Mouse (Mus musculus): ENCODE measurements around the gene Pecam1. TPM values are rescaled to one million over a fixed set of nuclear protein-coding genes. Genes with fewer than 3 reads are reported as not detected.
"Not testable (repeated sequence)": the region's sequence is repeated elsewhere in the genome, so short reads cannot be mapped to it uniquely, and the experiment has no call there.

Gene Pecam1
- polyA plus RNA-seq, 1 experiment from 2014 or later = 14.8 TPM

DNA sequence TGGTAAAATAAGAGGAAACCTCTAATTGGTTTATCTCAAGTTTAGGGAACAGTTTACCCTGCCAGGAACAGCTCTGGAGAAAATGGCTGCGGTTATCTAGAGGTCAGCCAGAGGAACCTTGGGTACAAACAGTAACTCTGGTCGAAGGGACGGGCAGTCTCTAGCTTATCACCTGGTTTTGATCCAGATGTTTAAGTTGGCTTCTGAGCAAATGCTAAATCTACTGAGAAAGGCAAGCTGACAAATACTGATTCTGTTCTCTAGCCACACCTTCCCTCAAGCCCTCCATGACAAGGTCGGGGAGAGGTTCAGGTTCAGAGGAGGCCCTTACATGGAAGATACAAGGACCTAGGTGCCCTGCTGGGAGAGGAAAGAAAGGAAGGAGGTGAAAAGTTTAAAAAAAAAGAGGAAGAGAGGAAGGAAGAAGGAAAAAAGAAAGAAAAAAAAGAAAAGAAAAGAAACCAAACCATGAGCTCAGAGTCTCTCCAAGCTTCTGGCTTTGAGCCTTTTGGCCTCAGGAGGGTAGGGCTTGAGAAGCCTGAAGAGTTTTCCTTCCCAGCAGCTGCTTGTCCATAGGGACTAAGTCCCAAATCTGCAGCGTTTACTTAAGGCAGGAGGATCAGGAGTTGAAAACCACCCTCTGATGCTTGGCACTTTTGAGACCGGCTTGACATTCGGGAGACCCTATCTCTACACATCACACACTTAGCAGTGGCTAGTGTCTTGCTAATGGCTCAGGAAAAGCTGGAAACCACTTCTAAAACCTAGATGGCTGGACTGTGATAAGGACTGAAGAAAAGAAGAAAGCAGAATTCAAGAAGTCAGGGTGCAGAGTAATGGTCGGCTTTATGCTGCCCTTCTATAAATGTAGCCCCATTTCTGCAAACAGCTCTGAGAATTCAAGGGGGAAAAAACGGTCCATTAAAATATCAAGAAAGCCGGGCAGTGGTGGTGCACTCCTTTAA lies 21.7 kb downstream of the Pecam1 start:
- DNase-seq (no peak), ATAC-seq (ENCODE audit: low FRiP score, low TSS enrichment) (no peak)
- Histone ChIP-seq H3K9me3 (ENCODE audit: control insufficient read depth, low read length) (no peaks in the 10 kb centered on the region), H3K4me1 (ENCODE audit: control insufficient read depth, insufficient read depth, low read length) (no peaks in the 10 kb centered on the region), H3K27me3 (ENCODE audit: control insufficient read depth, insufficient read depth, low read length) (no peaks in the 10 kb centered on the region), H3K9ac (replicated peaks; ENCODE audit: low read length) (no peak overlapping the region), H3K36me3 (ENCODE audit: control insufficient read depth, insufficient read depth, low read length) (no peaks in the 10 kb centered on the region), H3K4me2 (ENCODE audit: low read length) (no peak overlapping the region), H3K4me3 (replicated peaks; ENCODE audit: low read depth, low read length) (no peak overlapping the region), H3K27ac (replicated peaks; ENCODE audit: low read depth, low read length) (no peak overlapping the region)
- WGBS = 86% methylated on average over 10 of the region's 10 CpGs

GRCm38 (mm10) chr11:106727967-106728366 lies 22.5 kb downstream of the Pecam1 start:
- peak; percentile 45 for DNase-seq
- WGBS = 35% methylated on average over 5 of the region's 5 CpGs
- no peak for ATAC-seq (ENCODE audit: low FRiP score, low TSS enrichment)

GRCm38 (mm10) chr11:106724916-106725235 lies 25.6 kb downstream of the Pecam1 start:
- H3K27ac ChIP-seq (replicated peaks; ENCODE audit: low read depth, low read length); H3K36me3 ChIP-seq (ENCODE audit: control insufficient read depth, insufficient read depth, low read length); H3K4me2 ChIP-seq (ENCODE audit: low read length); H3K27me3 ChIP-seq (ENCODE audit: control insufficient read depth, insufficient read depth, low read length); H3K4me1 ChIP-seq (ENCODE audit: control insufficient read depth, insufficient read depth, low read length); H3K9me3 ChIP-seq (ENCODE audit: control insufficient read depth, low read length); DNase-seq; H3K4me3 ChIP-seq (replicated peaks; ENCODE audit: low read depth, low read length); ATAC-seq (ENCODE audit: low FRiP score, low TSS enrichment); H3K9ac ChIP-seq (replicated peaks; ENCODE audit: low read length): not testable (repeated sequence)
- 96% methylated on average over 9 of the region's 9 CpGs for WGBS

More at GRCm38 (mm10) chr11:106727967-106728366, 22.5 kb downstream of the Pecam1 start:
- Histone ChIP-seq H3K4me3 (replicated peaks; ENCODE audit: low read depth, low read length) (no peak overlapping the region), H3K4me2 (ENCODE audit: low read length) (no peak overlapping the region), H3K4me1 (ENCODE audit: control insufficient read depth, insufficient read depth, low read length) (no peaks in the 10 kb centered on the region), H3K9ac (replicated peaks; ENCODE audit: low read length) (no peak overlapping the region), H3K27me3 (ENCODE audit: control insufficient read depth, insufficient read depth, low read length) (no peaks in the 10 kb centered on the region), H3K9me3 (ENCODE audit: control insufficient read depth, low read length) (no peaks in the 10 kb centered on the region), H3K27ac (replicated peaks; ENCODE audit: low read depth, low read length) (no peak overlapping the region), H3K36me3 (ENCODE audit: control insufficient read depth, insufficient read depth, low read length) (no peaks in the 10 kb centered on the region)

DNA sequence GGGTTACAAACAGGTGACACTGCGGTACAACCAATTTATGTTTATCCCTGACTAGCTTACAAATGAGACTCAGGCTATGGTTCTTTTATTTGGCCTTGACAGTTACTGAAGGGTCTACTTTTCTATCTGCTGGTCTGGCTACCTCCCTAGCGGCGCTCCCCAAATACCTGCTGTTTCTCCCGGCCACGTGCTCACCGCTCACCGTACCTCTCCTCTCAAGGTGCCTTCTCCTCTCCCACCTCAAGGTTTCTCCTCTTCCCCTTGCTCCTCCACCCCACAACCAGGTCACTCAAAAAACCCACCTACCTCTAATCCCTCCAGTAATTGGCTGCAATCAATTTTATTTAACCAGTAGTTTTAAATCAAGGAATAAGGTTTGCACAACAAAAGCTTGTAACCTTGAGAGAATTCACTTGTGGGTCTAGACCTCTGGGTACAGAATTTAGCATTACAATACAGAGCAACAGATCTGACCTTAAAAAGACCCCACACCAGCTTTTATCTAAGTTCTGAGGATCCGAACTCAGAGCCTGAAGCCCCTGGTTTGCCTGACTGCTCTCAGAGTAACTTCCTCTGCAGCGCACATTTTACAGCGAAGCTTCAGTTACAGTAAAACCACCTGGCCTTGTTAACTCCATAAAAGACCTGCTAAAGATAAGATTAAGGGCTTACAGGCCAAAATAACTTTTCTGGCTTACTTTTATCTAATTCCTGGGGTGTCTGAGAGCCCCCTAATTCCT lies 26.1 kb downstream of the Pecam1 start:
- 88% methylated on average over 10 of the region's 10 CpGs for WGBS
- H3K4me2 ChIP-seq (ENCODE audit: low read length) = no peak overlapping the region
- H3K9ac ChIP-seq (replicated peaks; ENCODE audit: low read length) = no peak overlapping the region
- H3K4me1 ChIP-seq (ENCODE audit: control insufficient read depth, insufficient read depth, low read length) = no peaks in the 10 kb centered on the region
- no peak overlapping the region for H3K27ac ChIP-seq (replicated peaks; ENCODE audit: low read depth, low read length)
- H3K27me3 ChIP-seq (ENCODE audit: control insufficient read depth, insufficient read depth, low read length) = no peaks in the 10 kb centered on the region
- ATAC-seq (ENCODE audit: low FRiP score, low TSS enrichment) (no peak), DNase-seq (no peak)
- H3K4me3 ChIP-seq (replicated peaks; ENCODE audit: low read depth, low read length) = no peak overlapping the region
- H3K36me3 ChIP-seq (ENCODE audit: control insufficient read depth, insufficient read depth, low read length) = no peaks in the 10 kb centered on the region
- no peaks in the 10 kb centered on the region for H3K9me3 ChIP-seq (ENCODE audit: control insufficient read depth, low read length)

- WGBS = 74% methylated on average over 15 of the region's 15 CpGs
- Histone ChIP-seq H3K27ac (replicated peaks; ENCODE audit: low read depth, low read length) (no peak overlapping the region), H3K36me3 (ENCODE audit: control insufficient read depth, insufficient read depth, low read length) (no peaks in the 10 kb centered on the region), H3K4me1 (ENCODE audit: control insufficient read depth, insufficient read depth, low read length) (no peaks in the 10 kb centered on the region), H3K9ac (replicated peaks; ENCODE audit: low read length) (no peak overlapping the region), H3K4me2 (ENCODE audit: low read length) (no peak overlapping the region), H3K4me3 (replicated peaks; ENCODE audit: low read depth, low read length) (no peak overlapping the region), H3K9me3 (ENCODE audit: control insufficient read depth, low read length) (no peaks in the 10 kb centered on the region), H3K27me3 (ENCODE audit: control insufficient read depth, insufficient read depth, low read length) (no peaks in the 10 kb centered on the region)
- DNase-seq (peak; percentile 51), ATAC-seq (ENCODE audit: low FRiP score, low TSS enrichment) (no peak)
Measured at GRCm38 (mm10) chr11:106723611-106724125, 26.8 kb downstream of the Pecam1 start.

DNA sequence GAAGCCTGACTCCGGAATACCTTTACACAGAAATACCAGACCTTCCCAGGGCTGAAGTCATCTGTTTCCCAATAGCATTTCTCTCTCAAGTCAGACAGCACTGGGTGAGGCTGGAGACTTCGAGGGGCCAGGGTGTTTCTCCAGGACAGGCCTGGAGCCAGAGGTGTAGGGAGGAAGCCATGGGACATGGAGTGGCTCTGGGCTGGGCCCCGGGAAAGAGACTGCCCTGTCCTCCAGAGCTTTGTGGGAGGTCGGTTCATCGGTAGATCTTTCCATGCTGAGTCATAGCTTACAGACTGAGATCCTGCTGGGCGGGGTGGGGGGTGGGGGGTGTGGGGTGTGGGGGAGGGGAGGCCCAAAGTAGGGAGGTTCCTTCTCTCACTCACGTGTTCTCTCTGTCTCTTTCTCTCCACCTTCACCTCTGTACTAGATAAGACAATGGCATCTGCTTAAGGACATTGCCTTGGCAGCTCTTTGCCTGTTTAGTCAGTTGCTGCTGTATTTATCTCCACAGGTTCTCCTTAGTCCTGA lies 27.5 kb downstream of the Pecam1 start:
- DNase-seq (no peak), ATAC-seq (ENCODE audit: low FRiP score, low TSS enrichment) (no peak)
- no peaks in the 10 kb centered on the region for H3K27me3 ChIP-seq (ENCODE audit: control insufficient read depth, insufficient read depth, low read length)
- no peaks in the 10 kb centered on the region for H3K4me1 ChIP-seq (ENCODE audit: control insufficient read depth, insufficient read depth, low read length)
- no peak overlapping the region for H3K4me3 ChIP-seq (replicated peaks; ENCODE audit: low read depth, low read length)
- H3K9ac ChIP-seq (replicated peaks; ENCODE audit: low read length) = no peak overlapping the region
- no peak overlapping the region for H3K27ac ChIP-seq (replicated peaks; ENCODE audit: low read depth, low read length)
- no peaks in the 10 kb centered on the region for H3K36me3 ChIP-seq (ENCODE audit: control insufficient read depth, insufficient read depth, low read length)
- no peak overlapping the region for H3K4me2 ChIP-seq (ENCODE audit: low read length)
- H3K9me3 ChIP-seq (ENCODE audit: control insufficient read depth, low read length) = no peaks in the 10 kb centered on the region
- WGBS = 36% methylated on average over 7 of the region's 7 CpGs

GRCm38 (mm10) chr11:106720379-106720778 lies 30.0 kb downstream of the Pecam1 start:
- no peaks in the 10 kb centered on the region for H3K27me3 ChIP-seq (ENCODE audit: control insufficient read depth, insufficient read depth, low read length)
- 88% methylated on average over 8 of the region's 8 CpGs for WGBS
- H3K4me2 ChIP-seq (ENCODE audit: low read length) = no peak overlapping the region
- ATAC-seq (ENCODE audit: low FRiP score, low TSS enrichment) = no peak
- no peak overlapping the region for H3K27ac ChIP-seq (replicated peaks; ENCODE audit: low read depth, low read length)
- H3K36me3 ChIP-seq (ENCODE audit: control insufficient read depth, insufficient read depth, low read length) = no peaks in the 10 kb centered on the region
- H3K4me1 ChIP-seq (ENCODE audit: control insufficient read depth, insufficient read depth, low read length) = no peaks in the 10 kb centered on the region
- no peak overlapping the region for H3K4me3 ChIP-seq (replicated peaks; ENCODE audit: low read depth, low read length)
- DNase-seq = no peak
- H3K9ac ChIP-seq (replicated peaks; ENCODE audit: low read length) = no peak overlapping the region
- no peaks in the 10 kb centered on the region for H3K9me3 ChIP-seq (ENCODE audit: control insufficient read depth, low read length)

- no peak for ATAC-seq (ENCODE audit: low FRiP score, low TSS enrichment)
- Histone ChIP-seq H3K27me3 (ENCODE audit: control insufficient read depth, insufficient read depth, low read length) (no peaks in the 10 kb centered on the region), H3K4me3 (replicated peaks; ENCODE audit: low read depth, low read length) (no peak overlapping the region), H3K27ac (replicated peaks; ENCODE audit: low read depth, low read length) (no peak overlapping the region), H3K4me1 (ENCODE audit: control insufficient read depth, insufficient read depth, low read length) (no peaks in the 10 kb centered on the region), H3K9me3 (ENCODE audit: control insufficient read depth, low read length) (no peaks in the 10 kb centered on the region), H3K9ac (replicated peaks; ENCODE audit: low read length) (no peak overlapping the region), H3K4me2 (ENCODE audit: low read length) (no peak overlapping the region), H3K36me3 (ENCODE audit: control insufficient read depth, insufficient read depth, low read length) (no peaks in the 10 kb centered on the region)
- no peak for DNase-seq
- WGBS = 85% methylated on average over 5 of the region's 5 CpGs
Measured at GRCm38 (mm10) chr11:106716568-106716967, 33.9 kb downstream of the Pecam1 start.
